Mouse (Mus musculus) limb, embryonic 15.5 days (tissue): ENCODE data around the gene Gtf3c6. TPM values are rescaled to one million over a fixed set of nuclear protein-coding genes. Genes with fewer than 3 reads are reported as not detected.

Experiments
- ATAC-seq: fragments of 200-750 bp; cut with Nextera tagmentation; 2 replicates; pipeline ENCODE4 v1.8.0; 2017; ENCODE audit warnings: low read depth, moderate TSS enrichment; ENCODE audit not compliant: insufficient number of reproducible peaks, low FRiP score, low TSS enrichment
- H3K27ac ChIP-seq: fragments of 300-500 bp; sonication (generic); 2 replicates; pipeline ENCODE4 v1.5.1; 2015; ENCODE audit warnings: moderate library complexity, mild to moderate bottlenecking, inconsistent platforms
- H3K27me3 ChIP-seq: fragments of 300-500 bp; sonication (generic); 2 replicates; pipeline ENCODE4 v1.6.1; 2015; ENCODE audit warnings: inconsistent platforms
- H3K36me3 ChIP-seq: fragments of 300-500 bp; sonication (generic); 2 replicates; pipeline ENCODE4 v1.6.1; 2015; ENCODE audit warnings: inconsistent platforms
- H3K4me1 ChIP-seq: fragments of 300-500 bp; sonication (generic); 2 replicates; pipeline ENCODE4 v1.6.1; 2015; ENCODE audit warnings: inconsistent platforms
- H3K4me2 ChIP-seq: fragments of 300-500 bp; sonication (generic); 2 replicates; pipeline ENCODE4 v1.6.1; 2015; ENCODE audit warnings: mild to moderate bottlenecking, inconsistent platforms
- H3K4me3 ChIP-seq: fragments of 300-500 bp; sonication (generic); 2 replicates; pipeline ENCODE4 v1.5.1; 2015; ENCODE audit warnings: mild to moderate bottlenecking, inconsistent platforms
- H3K9ac ChIP-seq: fragments of 300-500 bp; sonication (generic); 2 replicates; pipeline ENCODE4 v1.6.1; 2015; ENCODE audit warnings: inconsistent platforms
- H3K9me3 ChIP-seq: fragments of 300-500 bp; sonication (generic); 2 replicates; pipeline ENCODE4 v1.6.1; 2016; ENCODE audit warnings: inconsistent platforms
- WGBS: fragments of 180-500 bp; shearing (Covaris S2); methylation state at CpG from one replicate; pipeline ENCODE4 v1.1.7; 2015; 5-methylcytosine and 5-hydroxymethylcytosine counted together
- polyA plus RNA-seq: library from polyadenylated mRNA; unstranded; fragments of >200 nt; fragmentation: Nextera tagmentation; extraction: Ambion mirVana; gene quantifications from 2 replicates; pipeline ENCODE4 v1.2.1, GENCODE M21; 2015

Gtf3c6 gene
- polyA plus RNA-seq, 1 experiment from 2014 or later, result 85.3 TPM

GRCm38 (mm10) chr10:40283636-40284035 lies 25.7 kb upstream of the Gtf3c6 start:
- Histone ChIP-seq H3K4me1 (no peaks in the 10 kb centered on the region), H3K27ac (no peak overlapping the region), H3K9me3 (no peaks in the 10 kb centered on the region), H3K27me3 (no peaks in the 10 kb centered on the region), H3K9ac (no peak overlapping the region), H3K4me3 (no peak overlapping the region), H3K4me2 (no peak overlapping the region), H3K36me3 (peaks cover 23% of the 10 kb centered on the region)
- ATAC-seq, result no peak
- WGBS, result 90% methylated on average over 9 of the region's 9 CpGs

- no peak overlapping the region for H3K27ac ChIP-seq
- H3K27me3 ChIP-seq, result no peaks in the 10 kb centered on the region
- WGBS, result 95% methylated on average over 2 of the region's 2 CpGs
Observed at GRCm38 (mm10) chr10:40281565-40281964, 23.7 kb upstream of the Gtf3c6 start.

GRCm38 (mm10) chr10:40278317-40278716 lies 20.4 kb upstream of the Gtf3c6 start:
- Histone ChIP-seq H3K9ac (no peak overlapping the region), H3K27ac (no peak overlapping the region), H3K36me3 (0 out of 2 replicates have a peak, but pooled peaks cover 1% of the 10 kb centered on the region), H3K9me3 (no peaks in the 10 kb centered on the region), H3K4me2 (no peak overlapping the region), H3K27me3 (no peaks in the 10 kb centered on the region), H3K4me3 (no peak overlapping the region), H3K4me1 (no peaks in the 10 kb centered on the region)
- 49% methylated on average over 5 of the region's 5 CpGs for WGBS
- ATAC-seq, result no peak

More at GRCm38 (mm10) chr10:40281565-40281964, 23.7 kb upstream of the Gtf3c6 start:
- no peak overlapping the region for H3K4me2 ChIP-seq
- no peak overlapping the region for H3K9ac ChIP-seq
- no peaks in the 10 kb centered on the region for H3K4me1 ChIP-seq
- no peaks in the 10 kb centered on the region for H3K9me3 ChIP-seq
- H3K4me3 ChIP-seq, result no peak overlapping the region
- ATAC-seq, result no peak
- peaks cover 16% of the 10 kb centered on the region for H3K36me3 ChIP-seq

GRCm38 (mm10) chr10:40275991-40276390 lies 18.1 kb upstream of the Gtf3c6 start:
- H3K27ac ChIP-seq, result no peak overlapping the region
- 56% methylated on average over 7 of the region's 7 CpGs for WGBS
- H3K9ac ChIP-seq, result no peak overlapping the region
- no peaks in the 10 kb centered on the region for H3K9me3 ChIP-seq
- no peak overlapping the region for H3K4me2 ChIP-seq
- no peak for ATAC-seq
- H3K36me3 ChIP-seq, result no peaks in the 10 kb centered on the region
- no peaks in the 10 kb centered on the region for H3K27me3 ChIP-seq
- no peak overlapping the region for H3K4me3 ChIP-seq
- no peaks in the 10 kb centered on the region for H3K4me1 ChIP-seq

- Histone ChIP-seq H3K4me2 (no peak overlapping the region), H3K36me3 (no peaks in the 10 kb centered on the region), H3K9ac (no peak overlapping the region), H3K4me1 (no peaks in the 10 kb centered on the region), H3K4me3 (no peak overlapping the region), H3K27me3 (no peaks in the 10 kb centered on the region), H3K9me3 (no peaks in the 10 kb centered on the region), H3K27ac (no peak overlapping the region)
- WGBS, result 79% methylated on average over 5 of the region's 5 CpGs
- ATAC-seq, result no peak
Observed at GRCm38 (mm10) chr10:40273938-40274337, 16.0 kb upstream of the Gtf3c6 start.

GRCm38 (mm10) chr10:40271216-40271615 lies 13.3 kb upstream of the Gtf3c6 start:
- Histone ChIP-seq H3K4me1 (no peaks in the 10 kb centered on the region), H3K27ac (no peak overlapping the region), H3K9ac (no peak overlapping the region), H3K36me3 (no peaks in the 10 kb centered on the region), H3K4me2 (no peak overlapping the region), H3K4me3 (no peak overlapping the region), H3K9me3 (no peaks in the 10 kb centered on the region), H3K27me3 (no peaks in the 10 kb centered on the region)
- WGBS, result 85% methylated on average over 3 of the region's 3 CpGs
- no peak for ATAC-seq

- no peak overlapping the region for H3K27ac ChIP-seq
- H3K9ac ChIP-seq, result no peak overlapping the region
- WGBS, result 91% methylated on average over 3 of the region's 3 CpGs
- no peaks in the 10 kb centered on the region for H3K36me3 ChIP-seq
- no peak overlapping the region for H3K4me2 ChIP-seq
- no peaks in the 10 kb centered on the region for H3K4me1 ChIP-seq
- H3K27me3 ChIP-seq, result no peaks in the 10 kb centered on the region
- no peak for ATAC-seq
- no peaks in the 10 kb centered on the region for H3K9me3 ChIP-seq
- H3K4me3 ChIP-seq, result no peak overlapping the region
Observed at GRCm38 (mm10) chr10:40264920-40265319, 7.0 kb upstream of the Gtf3c6 start.

GRCm38 (mm10) chr10:40263691-40264090 lies 5.8 kb upstream of the Gtf3c6 start:
- Histone ChIP-seq H3K27ac (no peak overlapping the region), H3K36me3 (no peaks in the 10 kb centered on the region), H3K4me1 (peaks cover 5% of the 10 kb centered on the region; the same call in 1 of the 2 replicates), H3K4me3 (no peak overlapping the region), H3K4me2 (no peak overlapping the region), H3K27me3 (no peaks in the 10 kb centered on the region), H3K9ac (no peak overlapping the region), H3K9me3 (no peaks in the 10 kb centered on the region)
- no peak for ATAC-seq
- WGBS, result 82% methylated on average over 4 of the region's 4 CpGs

GRCm38 (mm10) chr10:40262200-40262599 lies 4.3 kb upstream of the Gtf3c6 start:
- H3K36me3 ChIP-seq, result no peaks in the 10 kb centered on the region
- no peak overlapping the region for H3K9ac ChIP-seq
- WGBS, result 80% methylated on average over 6 of the region's 6 CpGs
- no peaks in the 10 kb centered on the region for H3K9me3 ChIP-seq
- H3K27me3 ChIP-seq, result no peaks in the 10 kb centered on the region
- ATAC-seq, result no peak
- H3K4me3 ChIP-seq, result no peak overlapping the region
- peaks cover 5% of the 10 kb centered on the region; the same call in 1 of the 2 replicates for H3K4me1 ChIP-seq
- no peak overlapping the region for H3K4me2 ChIP-seq
- H3K27ac ChIP-seq, result no peak overlapping the region

GRCm38 (mm10) chr10:40260305-40260704 lies 2.4 kb upstream of the Gtf3c6 start:
- WGBS, result 59% methylated on average over 5 of the region's 5 CpGs
- peaks cover 10% of the 10 kb centered on the region for H3K4me1 ChIP-seq
- no peak overlapping the region for H3K27ac ChIP-seq
- no peaks in the 10 kb centered on the region for H3K9me3 ChIP-seq
- no peak overlapping the region for H3K4me2 ChIP-seq
- no peak overlapping the region for H3K4me3 ChIP-seq
- ATAC-seq, result no peak
- no peaks in the 10 kb centered on the region; the same call in 1 of the 2 replicates for H3K36me3 ChIP-seq
- H3K9ac ChIP-seq, result no peak overlapping the region
- H3K27me3 ChIP-seq, result no peaks in the 10 kb centered on the region

GRCm38 (mm10) chr10:40259542-40259941 lies 1.6 kb upstream of the Gtf3c6 start:
- Histone ChIP-seq H3K4me3 (no peak overlapping the region), H3K9me3 (no peaks in the 10 kb centered on the region), H3K4me2 (no peak overlapping the region), H3K4me1 (peaks cover 10% of the 10 kb centered on the region), H3K9ac (no peak overlapping the region), H3K27ac (no peak overlapping the region), H3K27me3 (no peaks in the 10 kb centered on the region), H3K36me3 (no peaks in the 10 kb centered on the region; the same call in 1 of the 2 replicates)
- WGBS, result 13% methylated on average over 8 of the region's 8 CpGs
- no peak for ATAC-seq

- Histone ChIP-seq H3K4me3 (peak overlapping the region; percentile 62; the same call in 1 of the 2 replicates), H3K4me1 (peaks cover 10% of the 10 kb centered on the region), H3K27ac (peak overlapping the region; percentile 98), H3K9me3 (no peaks in the 10 kb centered on the region), H3K4me2 (peak overlapping the region; percentile 73), H3K36me3 (peaks cover 4% of the 10 kb centered on the region), H3K27me3 (no peaks in the 10 kb centered on the region), H3K9ac (no peak overlapping the region)
- no peak for ATAC-seq
- 1% methylated on average over 5 of the region's 5 CpGs for WGBS
Observed at GRCm38 (mm10) chr10:40258976-40259375, 1.1 kb upstream of the Gtf3c6 start.

GRCm38 (mm10) chr10:40258401-40258966 lies 576 bp upstream of the Gtf3c6 start:
- WGBS, result under 1% methylated on average over 12 of the region's 12 CpGs
- H3K9ac ChIP-seq, result no peak overlapping the region
- H3K4me2 ChIP-seq, result peak overlapping the region; percentile 73
- peak overlapping the region; percentile 62 for H3K4me3 ChIP-seq
- no peaks in the 10 kb centered on the region for H3K27me3 ChIP-seq
- no peaks in the 10 kb centered on the region for H3K9me3 ChIP-seq
- peaks cover 7% of the 10 kb centered on the region for H3K36me3 ChIP-seq
- peaks cover 10% of the 10 kb centered on the region for H3K4me1 ChIP-seq
- ATAC-seq, result peak; percentile 89
- H3K27ac ChIP-seq, result peak overlapping the region; percentile 98
